Mouse (Mus musculus) cerebral cortex, adult 2 months (tissue): Measurements from ENCODE around the gene Cog5.

Experiments
- WGBS: fragments of 180-500 bp; shearing (Covaris S2); methylation state at CpG from one replicate; pipeline ENCODE4 v1.1.7; 2018; 5-methylcytosine and 5-hydroxymethylcytosine counted together

Cog5 gene

DNA sequence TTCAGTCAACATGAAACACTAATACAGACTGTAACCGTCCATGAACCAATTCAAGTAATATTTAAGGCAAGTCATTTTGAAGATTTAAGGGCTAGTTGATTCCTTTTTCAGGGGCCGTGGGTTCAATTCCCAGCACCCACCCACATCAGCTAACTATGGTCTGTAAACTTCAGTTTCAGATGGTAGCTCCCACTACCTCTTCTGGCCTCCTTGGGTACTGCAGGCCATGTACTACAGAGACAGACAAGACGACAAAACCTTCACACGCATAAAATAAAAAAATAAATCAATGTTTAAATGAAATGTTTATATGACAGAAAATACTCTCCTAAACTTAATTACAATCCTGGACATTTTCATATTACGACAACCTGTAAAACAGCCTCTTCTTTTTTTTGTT lies 292.8 kb downstream of the Cog5 start:
- WGBS: 88% methylated on average over 5 of the region's 5 CpGs

DNA sequence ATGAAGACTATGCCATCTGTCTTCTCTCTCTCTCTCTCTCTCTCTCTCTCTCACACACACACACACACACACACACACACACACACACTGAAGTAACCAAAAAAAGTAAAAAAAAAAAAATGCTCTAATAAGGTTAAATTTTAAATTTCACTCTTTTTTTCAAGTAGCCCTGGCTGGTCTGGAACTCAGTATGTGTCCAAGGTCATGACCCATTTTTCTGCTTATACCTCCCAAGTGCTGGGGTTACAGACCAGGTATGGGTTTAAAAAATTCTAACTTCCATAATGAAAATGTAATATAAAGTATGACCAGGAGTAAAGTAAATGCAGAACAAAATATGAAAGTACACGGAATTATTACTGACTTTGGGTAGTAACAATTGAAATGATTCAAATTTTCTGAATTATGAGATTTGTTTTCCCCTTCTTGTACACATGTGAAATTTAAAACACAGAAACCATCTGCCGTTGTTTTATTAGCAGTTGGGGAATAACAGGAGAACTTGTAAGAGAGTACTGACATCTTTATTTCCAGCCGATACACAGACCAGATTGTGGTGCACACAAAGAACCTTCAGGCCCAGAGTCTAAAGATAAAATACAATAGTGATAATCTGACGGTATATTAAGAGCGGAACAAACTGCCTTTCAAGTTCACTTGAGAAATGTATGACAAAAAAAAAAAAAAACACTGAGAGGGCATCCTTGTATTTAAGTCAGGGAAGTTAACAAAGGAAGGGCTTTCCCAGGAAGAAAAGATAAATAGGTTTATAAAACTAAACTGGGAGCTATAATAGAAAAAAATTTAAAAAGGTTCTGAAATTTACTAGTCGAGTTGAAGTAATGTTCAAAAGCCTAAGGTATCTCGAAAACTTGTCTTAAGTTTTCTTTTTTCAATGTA lies 293.7 kb downstream of the Cog5 start:
- 19% methylated on average over 7 of the region's 7 CpGs for WGBS

DNA sequence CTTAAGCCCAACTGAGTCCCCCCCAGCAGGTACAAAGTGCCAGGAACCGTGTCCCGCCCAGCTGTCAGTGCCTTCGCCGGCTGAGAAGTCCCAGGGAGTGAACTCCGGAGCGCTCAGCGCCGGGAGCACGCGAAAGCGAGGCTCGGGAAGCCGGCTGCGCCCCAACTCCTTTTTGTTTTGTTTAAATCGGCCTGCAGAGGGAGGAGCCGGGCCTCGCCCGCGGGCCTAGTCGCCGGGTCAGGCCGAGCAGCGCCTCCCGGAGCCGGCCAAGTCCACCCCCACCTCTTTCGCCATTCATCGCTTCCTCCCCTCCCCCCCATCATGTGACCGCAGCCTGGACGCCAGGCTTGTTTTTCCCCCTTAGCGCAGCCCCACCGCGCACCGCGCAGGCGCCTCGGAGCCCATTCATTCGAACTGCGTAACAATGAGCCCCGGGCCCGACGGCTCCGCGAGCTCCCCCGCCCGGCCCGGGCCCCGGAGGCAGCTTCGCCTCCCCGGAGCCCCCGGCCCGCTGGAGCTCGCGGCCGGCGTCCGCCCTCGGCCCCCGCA lies 294.6 kb downstream of the Cog5 start:
- under 1% methylated on average over 58 of the region's 58 CpGs for WGBS

DNA sequence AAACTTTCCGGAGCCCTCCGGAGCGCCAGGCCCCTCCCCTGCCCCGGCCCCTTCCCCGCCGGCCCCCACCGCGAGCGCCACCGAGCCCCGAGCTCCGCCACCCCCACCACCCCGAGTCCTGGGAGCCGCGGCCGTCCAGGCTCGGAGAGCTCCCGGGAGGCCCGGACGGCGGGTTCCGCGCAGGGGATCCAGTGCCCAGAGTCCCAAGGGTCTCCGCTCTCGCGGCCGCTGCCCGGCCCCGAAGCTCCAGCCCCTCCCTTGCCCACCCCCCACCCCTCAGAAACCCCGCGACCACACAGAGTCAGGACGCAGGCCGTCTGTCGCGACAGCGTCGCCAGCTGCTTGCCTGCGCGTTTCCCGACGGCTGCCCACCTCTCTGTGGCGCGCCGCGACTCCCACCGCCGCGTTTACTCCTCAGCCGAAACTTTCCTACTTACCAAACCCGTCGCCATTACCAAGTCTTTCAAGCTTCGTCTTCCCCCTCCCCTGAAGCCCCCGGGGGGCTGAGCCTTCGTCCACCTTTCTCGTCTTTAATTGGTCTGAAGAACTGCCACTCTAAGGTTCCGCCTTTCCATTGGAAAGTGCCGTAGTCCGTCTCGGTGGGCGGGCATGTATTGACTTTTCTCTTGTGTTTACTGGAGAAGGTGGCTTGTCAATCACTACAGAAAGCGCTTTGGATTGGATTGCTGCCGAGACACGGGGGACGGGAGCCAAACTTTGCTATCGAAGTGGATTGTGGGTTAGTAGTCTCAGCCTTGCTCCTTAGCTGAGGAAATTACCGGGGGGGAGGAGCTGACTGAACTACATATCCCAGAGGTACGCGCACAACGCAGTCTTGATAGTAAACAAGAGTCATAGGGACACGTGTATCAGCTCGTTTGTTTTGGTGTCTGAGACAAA lies 295.3 kb downstream of the Cog5 start, which contains the start of gene Hbp1:
Gene Hbp1 (minus strand): TSS at position 777 of the 900 bp plus-strand sequence.
- WGBS: 1% methylated on average over 66 of the region's 71 CpGs

DNA sequence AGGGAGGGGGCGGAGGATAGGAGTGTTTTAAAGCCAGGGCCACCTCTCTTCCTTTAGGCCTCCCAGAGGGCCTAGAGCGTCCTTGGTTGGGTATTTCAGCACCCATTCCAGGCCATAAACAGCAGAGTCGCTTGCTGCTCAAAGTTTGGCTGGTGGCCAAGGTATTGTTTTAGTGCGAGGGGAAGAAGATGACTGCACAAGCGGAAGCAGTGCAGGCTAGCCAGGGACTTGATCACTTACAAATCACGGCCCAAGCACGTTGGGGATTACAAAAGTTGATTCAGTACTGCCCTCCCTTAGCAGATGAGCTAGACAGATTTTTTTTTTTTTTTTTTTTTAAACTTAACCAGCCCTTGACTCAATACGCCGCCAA lies 296.0 kb downstream of the Cog5 start:
- under 1% methylated on average over 9 of the region's 9 CpGs for WGBS

DNA sequence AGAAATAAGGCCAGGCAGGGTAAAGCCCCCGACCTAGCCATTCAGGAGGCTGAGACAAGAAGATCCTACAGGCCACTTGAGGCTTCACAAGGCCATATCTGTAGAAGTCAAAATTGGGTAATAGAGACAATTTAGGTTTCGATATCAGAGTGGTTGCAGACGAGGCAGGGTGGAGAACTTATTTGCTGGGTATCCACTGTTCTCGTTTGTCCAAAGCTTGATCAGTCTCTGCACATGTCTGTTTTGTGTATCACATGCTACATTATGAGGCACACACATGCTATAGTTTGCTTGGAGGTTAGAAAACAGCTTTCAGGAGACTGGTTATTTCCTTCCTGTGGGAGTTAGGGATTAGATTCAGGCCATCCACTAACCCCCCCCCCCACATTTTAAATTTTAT lies 301.2 kb downstream of the Cog5 start:
- 92% methylated on average over 4 of the region's 4 CpGs for WGBS

DNA sequence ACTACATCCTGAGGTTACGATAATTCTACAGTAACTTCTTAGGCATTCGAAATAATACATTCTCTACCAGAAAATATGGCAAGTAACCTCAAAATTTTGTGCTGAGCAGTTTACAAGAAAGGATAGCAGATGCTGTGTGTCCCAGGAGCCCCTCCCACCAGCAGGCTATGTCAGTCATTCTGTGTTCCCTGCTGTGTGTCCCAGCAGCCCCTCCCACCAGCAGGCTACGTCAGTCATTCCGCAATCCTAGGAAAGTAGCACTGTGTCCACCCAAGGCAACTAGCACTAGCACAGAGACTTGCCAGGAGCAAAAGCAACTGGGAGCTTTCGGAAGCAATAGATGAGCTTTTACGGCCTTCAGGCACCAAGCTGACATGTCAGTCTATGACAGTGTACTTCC lies 309.4 kb downstream of the Cog5 start:
- WGBS: 67% methylated on average over 6 of the region's 6 CpGs

DNA sequence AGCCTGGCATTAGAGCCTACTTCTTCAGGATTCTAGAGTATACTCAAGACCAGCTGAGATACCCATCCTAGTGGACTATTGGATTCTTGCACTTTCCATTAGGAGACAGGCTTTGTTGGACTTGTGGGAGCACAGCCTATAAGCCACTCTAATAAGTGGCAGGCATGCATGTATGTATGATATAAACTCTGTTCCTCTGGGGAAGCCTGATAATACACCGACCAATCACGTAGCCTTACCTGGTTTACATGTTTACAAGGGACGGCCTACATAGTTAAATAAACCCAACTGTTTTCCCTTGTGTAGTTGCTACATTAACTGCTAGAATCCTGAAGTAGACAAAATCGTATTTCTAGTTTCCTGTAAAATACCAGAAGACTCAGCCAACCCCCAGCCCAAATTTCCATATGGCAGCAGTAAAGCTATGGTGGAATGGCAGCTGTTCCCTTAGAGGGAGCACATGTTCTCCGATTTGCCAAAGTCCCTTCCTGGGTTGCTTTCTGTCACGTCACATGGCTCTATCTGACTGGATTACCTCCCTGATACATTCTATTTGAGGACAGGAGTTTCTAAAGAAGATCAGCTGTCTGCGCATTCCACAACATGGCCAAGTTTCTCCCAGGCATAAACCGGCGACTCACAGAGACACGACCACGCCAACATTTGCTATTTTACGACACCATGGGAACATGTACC lies 311.0 kb downstream of the Cog5 start:
- 63% methylated on average over 12 of the region's 12 CpGs for WGBS

DNA sequence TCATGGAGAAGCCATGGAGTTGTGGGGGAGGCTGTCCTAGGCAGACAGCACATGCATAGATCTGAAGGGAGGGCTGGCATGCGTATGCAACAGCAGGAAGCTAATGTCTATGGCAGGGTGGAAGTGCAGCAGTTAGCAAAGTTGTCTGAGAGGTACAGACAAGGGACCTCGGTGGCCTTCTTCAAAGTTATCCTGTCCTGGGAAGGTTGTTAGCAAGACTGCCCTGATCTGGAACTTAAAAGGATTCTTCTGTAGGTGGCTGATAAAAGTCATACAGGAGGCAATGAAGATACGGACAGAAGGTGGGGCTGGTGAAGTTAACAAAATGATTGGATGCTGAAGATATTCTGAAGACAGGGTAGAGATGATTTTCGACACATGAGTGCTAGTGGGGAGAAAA lies 311.7 kb downstream of the Cog5 start:
- WGBS: 58% methylated on average over 4 of the region's 4 CpGs

DNA sequence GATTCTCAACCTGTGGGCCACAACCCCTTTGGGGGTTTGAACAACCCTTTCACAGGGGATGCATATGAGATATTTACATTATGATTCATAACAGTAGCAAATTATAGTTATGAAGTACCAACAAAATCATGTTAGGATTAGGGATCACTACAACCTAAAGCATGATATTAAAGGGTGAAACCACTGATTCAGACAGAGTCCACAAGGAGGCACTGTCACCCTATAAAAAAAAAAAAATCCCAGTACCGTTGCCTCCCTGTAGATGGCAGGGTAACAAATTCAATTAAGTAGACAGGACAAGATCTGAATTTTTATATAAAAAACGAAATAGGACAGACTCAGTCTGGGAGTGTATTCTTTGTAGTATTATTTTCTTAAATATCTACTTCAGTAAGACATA lies 312.9 kb downstream of the Cog5 start:
- WGBS: under 1% methylated on average over 2 of the region's 2 CpGs

DNA sequence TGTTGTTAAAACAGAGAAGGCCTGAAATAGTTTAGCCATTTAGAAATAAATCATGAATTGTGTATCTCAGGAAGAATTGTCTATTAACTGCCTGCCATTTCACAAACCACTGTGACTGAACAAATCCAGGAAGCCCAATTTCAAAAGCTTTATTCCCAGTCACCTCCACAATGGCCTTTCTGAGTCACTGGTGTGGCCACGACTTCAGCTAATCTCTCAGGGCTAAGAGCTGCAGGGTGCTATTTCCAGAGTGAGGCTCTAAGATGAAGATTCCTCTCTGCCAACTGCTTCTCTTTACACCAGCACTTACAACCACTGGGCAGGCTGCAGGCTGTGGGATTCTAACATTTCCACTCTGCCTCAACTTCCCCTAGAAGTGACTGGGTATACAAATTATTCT lies 314.4 kb downstream of the Cog5 start:
- WGBS: 23% methylated on average over 1 of the region's 1 CpGs

DNA sequence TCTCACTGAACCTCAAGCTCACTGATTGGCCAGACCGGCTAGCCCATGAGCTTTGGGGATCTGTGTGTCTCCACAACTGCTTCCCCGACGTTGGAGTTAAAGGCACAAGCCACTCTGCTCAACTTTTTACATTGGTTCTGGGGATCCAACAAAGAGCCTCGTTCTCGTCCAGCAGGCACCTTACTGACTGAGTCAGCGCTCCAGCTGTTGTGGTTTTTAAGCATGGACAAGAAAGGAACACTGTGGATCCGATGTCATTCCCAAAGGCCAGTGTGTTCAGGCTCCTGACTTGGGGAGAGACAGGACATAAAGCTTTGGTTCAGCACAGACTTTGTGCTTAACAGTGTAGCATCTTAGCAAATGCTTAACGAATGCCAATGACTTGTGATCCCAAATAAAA lies 316.9 kb downstream of the Cog5 start:
- 65% methylated on average over 8 of the region's 8 CpGs for WGBS

DNA sequence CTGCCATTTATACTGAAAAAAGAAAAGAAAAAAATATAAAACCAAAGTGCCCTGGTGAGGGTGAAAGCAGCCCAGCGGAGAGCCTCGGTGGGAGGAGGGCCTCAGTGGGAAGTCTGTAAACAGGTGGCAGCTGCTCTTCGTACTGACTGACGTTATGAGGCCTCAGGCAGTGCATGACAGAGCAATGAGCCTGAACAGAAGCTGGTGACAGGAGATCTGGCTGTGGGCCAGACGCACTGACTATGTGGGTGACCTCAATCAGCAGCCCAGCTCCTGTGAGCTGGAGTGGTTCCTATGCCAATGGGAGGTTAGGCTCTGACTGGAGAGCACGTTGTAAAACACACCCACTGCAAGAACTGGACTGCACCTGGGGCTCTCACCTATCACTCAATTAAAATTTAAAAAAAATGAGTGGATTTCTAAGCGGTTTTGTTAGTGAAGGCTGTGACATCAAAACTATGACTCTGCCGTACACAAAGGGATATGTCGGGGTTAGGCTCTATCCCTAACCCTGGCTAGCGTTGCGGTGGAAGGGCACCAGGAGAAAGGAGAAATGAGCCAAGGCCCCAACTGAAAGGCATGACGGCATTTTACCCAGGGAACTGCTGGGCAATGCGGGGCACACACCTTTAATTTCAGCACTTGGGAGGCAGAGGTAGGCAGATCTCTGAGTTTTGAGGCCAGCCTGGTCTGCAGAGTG lies 319.0 kb downstream of the Cog5 start:
- WGBS: 54% methylated on average over 13 of the region's 13 CpGs

DNA sequence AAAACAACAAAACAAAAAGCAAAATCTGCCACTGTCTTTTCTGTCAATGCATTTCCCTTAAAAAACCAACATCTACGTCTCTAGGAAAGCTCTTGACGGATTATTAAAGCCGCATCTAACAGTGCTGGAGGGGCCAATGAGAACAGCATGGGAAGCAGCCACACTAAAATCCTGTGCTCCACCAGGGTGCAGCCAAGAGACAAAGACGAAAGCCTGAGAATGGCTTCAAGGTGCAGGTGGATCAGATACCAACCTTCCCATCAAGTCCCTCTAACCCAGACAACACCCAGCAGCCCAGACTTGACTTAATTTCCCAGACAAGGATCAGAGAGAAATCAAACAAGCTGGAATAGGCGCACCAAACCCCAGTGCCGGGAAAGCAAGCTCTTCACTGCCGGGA lies 321.9 kb downstream of the Cog5 start:
- 50% methylated on average over 7 of the region's 7 CpGs for WGBS

DNA sequence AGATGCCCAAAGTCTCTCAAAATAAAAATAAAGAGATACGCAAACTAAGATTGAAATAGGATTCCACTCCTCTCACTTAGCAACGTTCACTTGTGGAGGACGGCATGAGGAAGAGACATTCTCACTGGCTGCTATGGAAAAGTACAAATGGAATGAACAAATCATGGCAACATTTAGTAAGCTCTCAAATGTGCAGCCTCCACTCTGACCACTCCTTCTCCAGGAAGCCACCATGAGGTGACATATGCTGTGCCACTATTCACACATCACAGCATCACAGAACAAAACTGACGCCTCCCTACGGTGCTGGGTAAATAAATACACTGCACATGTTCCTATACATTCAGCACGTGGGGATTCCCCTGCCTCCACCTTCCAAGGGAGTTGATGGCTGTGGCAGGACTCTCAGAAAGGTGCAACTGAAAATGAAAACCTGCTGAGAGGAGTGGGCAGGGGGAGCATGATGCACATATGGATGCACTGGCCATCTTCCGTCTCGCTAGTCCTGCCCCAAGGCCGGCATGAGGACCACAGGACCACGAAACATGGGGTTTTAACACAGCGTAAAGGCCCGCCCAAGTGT lies 323.0 kb downstream of the Cog5 start:
- 55% methylated on average over 12 of the region's 12 CpGs for WGBS

DNA sequence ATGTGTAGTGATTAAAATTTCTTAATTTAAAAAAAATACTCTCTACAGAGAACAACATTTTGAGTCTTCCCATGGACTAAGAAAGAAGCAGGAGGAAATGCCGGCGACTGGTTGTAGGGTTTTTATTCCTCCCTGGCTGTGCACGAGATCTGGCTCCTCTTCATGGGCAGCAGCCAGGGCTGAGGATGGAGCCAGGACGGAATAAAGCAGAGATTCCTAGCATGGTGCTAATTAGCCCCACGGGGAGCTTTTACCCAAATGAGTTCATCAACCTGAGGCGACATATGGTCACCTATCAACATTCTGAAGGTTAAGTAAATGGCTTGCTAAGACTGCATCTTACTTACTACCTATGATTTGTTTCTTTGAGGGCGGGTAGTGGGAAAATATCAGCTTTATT lies 328.6 kb downstream of the Cog5 start:
- WGBS: 34% methylated on average over 7 of the region's 7 CpGs

DNA sequence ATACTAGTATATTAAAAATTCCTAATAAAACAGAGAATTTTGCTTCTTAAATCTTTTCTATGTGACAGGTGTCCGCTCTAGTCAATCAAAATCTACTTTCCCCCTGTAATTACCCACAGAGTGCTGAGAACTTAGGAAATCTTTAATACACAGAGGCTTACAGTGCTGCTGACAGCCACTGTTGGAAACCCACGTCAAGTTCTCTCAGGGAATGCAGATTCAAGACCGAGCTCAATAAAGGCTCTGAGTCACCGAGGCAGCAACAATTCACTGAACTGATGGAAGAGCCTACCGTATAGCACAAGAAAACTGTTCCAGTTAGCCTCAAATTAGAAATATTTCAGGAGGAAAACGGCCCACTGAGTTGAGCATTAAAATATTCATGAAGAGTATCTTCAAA lies 329.1 kb downstream of the Cog5 start:
- WGBS: 34% methylated on average over 6 of the region's 6 CpGs

DNA sequence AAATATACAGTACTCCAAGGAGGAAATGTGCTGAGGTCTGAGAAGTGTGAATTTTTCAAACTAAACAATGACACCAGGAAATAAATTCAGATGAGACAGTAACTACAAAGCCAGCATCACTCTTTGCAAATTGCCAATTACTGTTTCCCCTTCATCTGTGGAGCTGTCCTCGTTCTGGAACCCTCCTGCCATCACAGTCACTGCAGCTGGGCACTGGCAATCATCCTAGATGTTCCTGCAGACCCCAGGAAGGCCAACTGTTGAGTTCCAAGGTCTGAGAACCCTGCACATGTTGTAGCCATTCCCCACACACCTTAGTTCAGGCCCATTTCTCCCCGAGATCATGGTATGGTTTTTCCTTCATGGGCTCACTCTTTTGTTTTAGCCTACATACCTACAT lies 329.5 kb downstream of the Cog5 start:
- WGBS: 44% methylated on average over 2 of the region's 2 CpGs

DNA sequence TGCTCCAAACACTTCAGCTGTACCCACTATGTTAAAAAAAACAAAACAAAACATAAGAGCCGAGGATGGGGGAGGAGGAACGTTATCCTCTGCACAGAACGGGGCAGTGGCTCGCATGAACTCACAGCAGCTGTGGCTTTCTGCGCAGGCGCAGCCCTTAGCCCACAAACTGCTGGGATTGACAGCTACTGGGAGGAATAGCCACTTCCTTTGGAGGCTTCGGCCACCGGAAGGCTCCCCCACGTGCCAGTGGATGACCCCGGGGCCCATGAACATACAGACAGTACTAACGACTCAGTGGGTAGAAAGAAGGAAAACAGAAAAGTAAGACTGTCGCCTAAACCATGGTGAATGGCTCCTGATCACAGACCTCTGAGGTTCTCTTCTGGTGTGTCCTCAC lies 330.0 kb downstream of the Cog5 start:
- 55% methylated on average over 12 of the region's 12 CpGs for WGBS

DNA sequence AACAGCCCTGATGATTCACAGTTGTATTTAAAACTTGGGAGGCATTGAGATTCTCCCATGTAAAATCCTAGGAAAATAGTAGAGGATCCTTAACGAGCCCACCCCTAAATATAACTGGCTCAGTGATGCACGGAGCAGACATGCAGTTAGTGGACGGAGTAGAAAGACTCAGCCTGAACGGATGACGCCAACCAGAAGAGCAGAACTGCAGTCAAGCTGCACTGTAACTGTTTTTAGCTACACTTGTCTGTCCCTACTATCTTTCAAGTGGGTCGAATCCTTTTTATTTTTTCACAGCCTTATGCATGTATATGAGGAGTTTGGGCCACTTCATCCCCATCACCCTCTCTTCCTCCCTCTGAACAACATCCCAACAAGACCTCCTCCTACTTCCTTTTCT lies 331.1 kb downstream of the Cog5 start:
- WGBS: 47% methylated on average over 6 of the region's 6 CpGs

DNA sequence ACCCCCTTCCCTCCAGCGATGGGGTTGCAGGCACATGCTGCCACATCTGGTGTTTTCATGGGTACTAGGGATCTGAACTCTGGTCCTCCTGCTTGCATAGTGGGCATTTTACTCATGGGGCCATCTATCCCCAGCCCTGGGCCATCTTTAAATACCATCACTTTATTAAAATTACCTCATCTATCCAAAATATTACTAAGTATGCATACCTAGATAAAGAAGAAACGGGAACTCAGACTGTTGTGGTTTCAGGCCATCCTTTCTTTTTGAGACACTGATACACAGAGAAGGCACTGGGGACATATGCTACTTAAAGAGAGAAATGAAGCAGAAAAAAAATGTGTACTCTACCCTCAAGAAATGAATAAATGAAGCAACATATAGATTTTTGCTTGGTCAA lies 331.8 kb downstream of the Cog5 start:
- 89% methylated on average over 2 of the region's 2 CpGs for WGBS
